Mouse (Mus musculus) hindbrain, embryonic 13.5 days (tissue): ENCODE data around the gene Gm10974. TPM values are rescaled to one million over a fixed set of nuclear protein-coding genes. Genes with fewer than 3 reads are reported as not detected.
A peak's percentile ranks its signal among the peaks of the same experiment; 100 is the strongest.

Experiments used
- ATAC-seq: fragments of 200-750 bp; cut with Nextera tagmentation; 2 replicates; pipeline ENCODE4 v1.8.0; 2017; ENCODE audit warnings: moderate TSS enrichment; ENCODE audit not compliant: low FRiP score
- H3K27ac ChIP-seq: fragments of 300-500 bp; sonication (generic); 2 replicates; pipeline ENCODE4 v1.5.1; 2015; ENCODE audit warnings: inconsistent platforms, mild to moderate bottlenecking, moderate library complexity
- H3K27me3 ChIP-seq: fragments of 300-500 bp; sonication (generic); 2 replicates; pipeline ENCODE4 v1.6.1; 2015; ENCODE audit warnings: mild to moderate bottlenecking, inconsistent platforms
- H3K36me3 ChIP-seq: fragments of 300-500 bp; sonication (generic); 2 replicates; pipeline ENCODE4 v1.6.1; 2015; ENCODE audit warnings: mild to moderate bottlenecking, inconsistent platforms
- H3K4me1 ChIP-seq: fragments of 300-500 bp; sonication (generic); replicated peaks from 2 replicates; pipeline ENCODE4 v1.6.1; 2015; ENCODE audit warnings: inconsistent platforms
- H3K4me2 ChIP-seq: fragments of 300-500 bp; sonication (generic); 2 replicates; pipeline ENCODE4 v1.6.1; 2015; ENCODE audit warnings: inconsistent platforms, mild to moderate bottlenecking, moderate library complexity
- H3K4me3 ChIP-seq: fragments of 300-500 bp; sonication (generic); 2 replicates; pipeline ENCODE4 v1.5.1; 2015; ENCODE audit warnings: mild to moderate bottlenecking, inconsistent platforms
- H3K9ac ChIP-seq: fragments of 300-500 bp; sonication (generic); 2 replicates; pipeline ENCODE4 v1.6.1; 2015; ENCODE audit warnings: mild to moderate bottlenecking, inconsistent platforms
- H3K9me3 ChIP-seq: fragments of 300-500 bp; sonication (generic); 2 replicates; pipeline ENCODE4 v1.6.1; 2016; ENCODE audit warnings: inconsistent platforms
- WGBS: fragments of 180-500 bp; shearing (Covaris S2); methylation state at CpG from one replicate; pipeline ENCODE4 v1.1.7; 2015; 5-methylcytosine and 5-hydroxymethylcytosine counted together
- polyA plus RNA-seq: library from polyadenylated mRNA; unstranded; fragments of >200 nt; fragmentation: Nextera tagmentation; extraction: Ambion mirVana; gene quantifications from 2 replicates; pipeline ENCODE4 v1.2.1, GENCODE M21; 2015

Gene Gm10974
- polyA plus RNA-seq, 1 experiment from 2014 or later: not detected

- 34% methylated on average over 4 of the region's 4 CpGs for whole genome bisulfite sequencing
- no peaks in the 10 kb centered on the region for H3K9me3 ChIP-seq
- no peak for ATAC-seq
- no peak overlapping the region for H3K4me2 ChIP-seq
- no peak overlapping the region for H3K27ac ChIP-seq
- H3K36me3 ChIP-seq: no peaks in the 10 kb centered on the region
- peaks cover 5% of the 10 kb centered on the region for H3K4me1 ChIP-seq
- no peak overlapping the region for H3K9ac ChIP-seq
- H3K4me3 ChIP-seq: no peak overlapping the region
- no peaks in the 10 kb centered on the region for H3K27me3 ChIP-seq
Measured at GRCm38 (mm10) chr7:66342323-66342722, 23.4 kb upstream of the Gm10974 start.

GRCm38 (mm10) chr7:66342831-66343230, 22.9 kb upstream of the Gm10974 start:
- H3K4me3 ChIP-seq: no peak overlapping the region
- no peak overlapping the region for H3K4me2 ChIP-seq
- peaks cover 10% of the 10 kb centered on the region for H3K4me1 ChIP-seq
- no peak for ATAC-seq
- no peaks in the 10 kb centered on the region for H3K9me3 ChIP-seq
- H3K9ac ChIP-seq: no peak overlapping the region
- 81% methylated on average over 6 of the region's 6 CpGs for WGBS
- H3K27ac ChIP-seq: no peak overlapping the region
- H3K27me3 ChIP-seq: no peaks in the 10 kb centered on the region
- H3K36me3 ChIP-seq: no peaks in the 10 kb centered on the region

GRCm38 (mm10) chr7:66343307-66343706, 22.4 kb upstream of the Gm10974 start:
- H3K4me3 ChIP-seq: no peak overlapping the region
- 89% methylated on average over 5 of the region's 5 CpGs for WGBS
- H3K27ac ChIP-seq: no peak overlapping the region
- no peak for ATAC-seq
- no peaks in the 10 kb centered on the region for H3K27me3 ChIP-seq
- no peak overlapping the region for H3K9ac ChIP-seq
- no peaks in the 10 kb centered on the region for H3K36me3 ChIP-seq
- no peaks in the 10 kb centered on the region for H3K9me3 ChIP-seq
- H3K4me2 ChIP-seq: no peak overlapping the region
- peaks cover 11% of the 10 kb centered on the region for H3K4me1 ChIP-seq

GRCm38 (mm10) chr7:66346959-66347663, 18.6 kb upstream of the Gm10974 start:
- H3K4me2 ChIP-seq: peak overlapping the region; percentile 18; the same call in 1 of the 2 replicates
- peak; percentile 91 for ATAC-seq
- 43% methylated on average over 9 of the region's 9 CpGs for whole genome bisulfite sequencing

GRCm38 (mm10) chr7:66348588-66348987, 17.1 kb upstream of the Gm10974 start:
- 89% methylated on average over 10 of the region's 10 CpGs for WGBS
- H3K4me3 ChIP-seq: no peak overlapping the region
- no peaks in the 10 kb centered on the region for H3K36me3 ChIP-seq

More at GRCm38 (mm10) chr7:66346959-66347663, 18.6 kb upstream of the Gm10974 start:
- Histone ChIP-seq H3K4me1 (peaks cover 11% of the 10 kb centered on the region), H3K9me3 (no peaks in the 10 kb centered on the region), H3K36me3 (no peaks in the 10 kb centered on the region), H3K27ac (peak overlapping the region; percentile 78), H3K27me3 (no peaks in the 10 kb centered on the region), H3K9ac (peak overlapping the region; percentile 25; the same call in 1 of the 2 replicates), H3K4me3 (no peak overlapping the region)

GRCm38 (mm10) chr7:66349670-66350069, 16.0 kb upstream of the Gm10974 start:
- H3K27ac ChIP-seq: no peak overlapping the region
- no peak overlapping the region for H3K4me2 ChIP-seq
- no peaks in the 10 kb centered on the region for H3K36me3 ChIP-seq
- ATAC-seq: no peak
- 67% methylated on average over 11 of the region's 11 CpGs for WGBS
- H3K9me3 ChIP-seq: no peaks in the 10 kb centered on the region
- H3K4me3 ChIP-seq: no peak overlapping the region
- H3K9ac ChIP-seq: no peak overlapping the region; the same call in 1 of the 2 replicates
- no peaks in the 10 kb centered on the region for H3K27me3 ChIP-seq
- peaks cover 11% of the 10 kb centered on the region for H3K4me1 ChIP-seq

More at GRCm38 (mm10) chr7:66348588-66348987, 17.1 kb upstream of the Gm10974 start:
- Histone ChIP-seq H3K27me3 (no peaks in the 10 kb centered on the region), H3K27ac (no peak overlapping the region), H3K4me2 (no peak overlapping the region), H3K9me3 (no peaks in the 10 kb centered on the region), H3K9ac (no peak overlapping the region), H3K4me1 (peaks cover 11% of the 10 kb centered on the region)
- no peak for ATAC-seq

GRCm38 (mm10) chr7:66351074-66351473, 14.6 kb upstream of the Gm10974 start:
- WGBS: 89% methylated on average over 4 of the region's 4 CpGs
- Histone ChIP-seq H3K4me3 (no peak overlapping the region), H3K4me1 (peaks cover 11% of the 10 kb centered on the region), H3K9me3 (no peaks in the 10 kb centered on the region), H3K4me2 (no peak overlapping the region), H3K27me3 (no peaks in the 10 kb centered on the region), H3K27ac (no peak overlapping the region), H3K9ac (no peak overlapping the region), H3K36me3 (no peaks in the 10 kb centered on the region)
- no peak for ATAC-seq

- no peaks in the 10 kb centered on the region for H3K36me3 ChIP-seq
- no peak for ATAC-seq
- no peaks in the 10 kb centered on the region for H3K9me3 ChIP-seq
- no peak overlapping the region for H3K4me2 ChIP-seq
- H3K4me1 ChIP-seq: no peaks in the 10 kb centered on the region
- 62% methylated on average over 3 of the region's 3 CpGs for WGBS
- H3K27ac ChIP-seq: no peak overlapping the region
- H3K9ac ChIP-seq: no peak overlapping the region
- no peaks in the 10 kb centered on the region for H3K27me3 ChIP-seq
- H3K4me3 ChIP-seq: no peak overlapping the region
Measured at GRCm38 (mm10) chr7:66354911-66355310, 10.8 kb upstream of the Gm10974 start.

GRCm38 (mm10) chr7:66355791-66356522, 9.7 kb upstream of the Gm10974 start:
- Histone ChIP-seq H3K9ac (no peak overlapping the region), H3K27ac (no peak overlapping the region), H3K4me3 (no peak overlapping the region), H3K27me3 (no peaks in the 10 kb centered on the region), H3K4me2 (no peak overlapping the region), H3K36me3 (no peaks in the 10 kb centered on the region), H3K9me3 (peaks cover 3% of the 10 kb centered on the region; the same call in 1 of the 2 replicates), H3K4me1 (no peaks in the 10 kb centered on the region)
- ATAC-seq: no peak
- 90% methylated on average over 8 of the region's 8 CpGs for WGBS

- Histone ChIP-seq H3K4me1 (no peaks in the 10 kb centered on the region), H3K4me2 (no peak overlapping the region), H3K27ac (no peak overlapping the region), H3K4me3 (no peak overlapping the region), H3K36me3 (no peaks in the 10 kb centered on the region), H3K9ac (no peak overlapping the region), H3K9me3 (peaks cover 6% of the 10 kb centered on the region; the same call in 1 of the 2 replicates), H3K27me3 (no peaks in the 10 kb centered on the region)
- no peak for ATAC-seq
- WGBS: 93% methylated on average over 3 of the region's 3 CpGs
Measured at GRCm38 (mm10) chr7:66358461-66358860, 7.2 kb upstream of the Gm10974 start.

- Histone ChIP-seq H3K36me3 (no peaks in the 10 kb centered on the region), H3K27ac (no peak overlapping the region), H3K9ac (no peak overlapping the region), H3K4me3 (no peak overlapping the region), H3K9me3 (peaks cover 6% of the 10 kb centered on the region; the same call in 1 of the 2 replicates), H3K4me1 (no peaks in the 10 kb centered on the region), H3K4me2 (no peak overlapping the region), H3K27me3 (no peaks in the 10 kb centered on the region)
- 97% methylated on average over 4 of the region's 4 CpGs for WGBS
- no peak for ATAC-seq
Measured at GRCm38 (mm10) chr7:66359044-66359443, 6.7 kb upstream of the Gm10974 start.

- 93% methylated on average over 11 of the region's 11 CpGs for WGBS
- no peak overlapping the region for H3K27ac ChIP-seq
Measured at GRCm38 (mm10) chr7:66364491-66364890, 1.2 kb upstream of the Gm10974 start.

More at GRCm38 (mm10) chr7:66364491-66364890, 1.2 kb upstream of the Gm10974 start:
- Histone ChIP-seq H3K27me3 (no peaks in the 10 kb centered on the region), H3K4me3 (no peak overlapping the region), H3K4me2 (no peak overlapping the region), H3K9ac (no peak overlapping the region), H3K4me1 (no peaks in the 10 kb centered on the region), H3K9me3 (peaks cover 6% of the 10 kb centered on the region; the same call in 1 of the 2 replicates), H3K36me3 (no peaks in the 10 kb centered on the region)
- ATAC-seq: no peak
